Mouse (Mus musculus): ENCODE results near the gene Acbd3.

GRCm38 (mm10) chr1:180763828-180764227, 38.0 kb downstream of the Acbd3 start:
- no peak for TF ChIP-seq GATA1 (IDR thresholded peaks at IDR 0.05; ENCODE audit: low read length)
- no peak for TF ChIP-seq TAL1 (IDR thresholded peaks at IDR 0.05; ENCODE audit: low read length)
